Mouse (Mus musculus): ENCODE measurements around the gene Zfp473. TPM values are rescaled to one million over a fixed set of nuclear protein-coding genes. Genes with fewer than 3 reads are reported as not detected.

Zfp473 gene
- polyA plus RNA-seq, 1 experiment from 2014 or later = 1.0 TPM

- Histone ChIP-seq H3K9me3 (ENCODE audit: control insufficient read depth, low read length) (no peaks in the 10 kb centered on the region), H3K27ac (ENCODE audit: low read depth, low read length) (no peak overlapping the region), H3K36me3 (ENCODE audit: control insufficient read depth, insufficient read depth, low read length) (no peaks in the 10 kb centered on the region), H3K4me1 (ENCODE audit: control insufficient read depth, insufficient read depth, low read length) (no peaks in the 10 kb centered on the region), H3K4me2 (ENCODE audit: low read depth, low read length) (no peak overlapping the region), H3K4me3 (ENCODE audit: low read depth, low read length) (no peak overlapping the region), H3K27me3 (ENCODE audit: control insufficient read depth, insufficient read depth, low read length) (no peaks in the 10 kb centered on the region), H3K9ac (replicated peaks; ENCODE audit: low read depth, low read length) (no peak overlapping the region)
- ATAC-seq (ENCODE audit: low read depth) = no peak
Observed at GRCm38 (mm10) chr7:44706322-44706721, 44.5 kb downstream of the Zfp473 start.

GRCm38 (mm10) chr7:44705086-44705485 lies 45.8 kb downstream of the Zfp473 start:
- Histone ChIP-seq H3K4me1 (ENCODE audit: control insufficient read depth, insufficient read depth, low read length) (no peaks in the 10 kb centered on the region), H3K4me2 (ENCODE audit: low read depth, low read length) (no peak overlapping the region), H3K27me3 (ENCODE audit: control insufficient read depth, insufficient read depth, low read length) (no peaks in the 10 kb centered on the region), H3K9ac (replicated peaks; ENCODE audit: low read depth, low read length) (no peak overlapping the region), H3K4me3 (ENCODE audit: low read depth, low read length) (no peak overlapping the region), H3K9me3 (ENCODE audit: control insufficient read depth, low read length) (no peaks in the 10 kb centered on the region), H3K27ac (ENCODE audit: low read depth, low read length) (no peak overlapping the region), H3K36me3 (ENCODE audit: control insufficient read depth, insufficient read depth, low read length) (no peaks in the 10 kb centered on the region)
- 90% methylated on average over 4 of the region's 4 CpGs for WGBS
- ATAC-seq (ENCODE audit: low read depth) = no peak

GRCm38 (mm10) chr7:44704363-44704762 lies 46.5 kb downstream of the Zfp473 start:
- no peaks in the 10 kb centered on the region for H3K9me3 ChIP-seq (ENCODE audit: control insufficient read depth, low read length)
- no peaks in the 10 kb centered on the region for H3K36me3 ChIP-seq (ENCODE audit: control insufficient read depth, insufficient read depth, low read length)
- H3K4me1 ChIP-seq (ENCODE audit: control insufficient read depth, insufficient read depth, low read length) = no peaks in the 10 kb centered on the region
- H3K9ac ChIP-seq (replicated peaks; ENCODE audit: low read depth, low read length) = no peak overlapping the region
- H3K4me2 ChIP-seq (ENCODE audit: low read depth, low read length) = no peak overlapping the region
- ATAC-seq (ENCODE audit: low read depth) = no peak
- no peaks in the 10 kb centered on the region for H3K27me3 ChIP-seq (ENCODE audit: control insufficient read depth, insufficient read depth, low read length)
- H3K27ac ChIP-seq (ENCODE audit: low read depth, low read length) = no peak overlapping the region
- no peak overlapping the region for H3K4me3 ChIP-seq (ENCODE audit: low read depth, low read length)
- WGBS = 58% methylated on average over 3 of the region's 3 CpGs

GRCm38 (mm10) chr7:44702985-44703384 lies 47.9 kb downstream of the Zfp473 start:
- Histone ChIP-seq H3K27ac (ENCODE audit: low read depth, low read length) (no peak overlapping the region), H3K36me3 (ENCODE audit: control insufficient read depth, insufficient read depth, low read length) (no peaks in the 10 kb centered on the region), H3K4me3 (ENCODE audit: low read depth, low read length) (no peak overlapping the region), H3K27me3 (ENCODE audit: control insufficient read depth, insufficient read depth, low read length) (no peaks in the 10 kb centered on the region), H3K4me2 (ENCODE audit: low read depth, low read length) (no peak overlapping the region), H3K4me1 (ENCODE audit: control insufficient read depth, insufficient read depth, low read length) (no peaks in the 10 kb centered on the region), H3K9ac (replicated peaks; ENCODE audit: low read depth, low read length) (no peak overlapping the region), H3K9me3 (ENCODE audit: control insufficient read depth, low read length) (no peaks in the 10 kb centered on the region)
- ATAC-seq (ENCODE audit: low read depth) = no peak
- 87% methylated on average over 8 of the region's 8 CpGs for WGBS

- no peaks in the 10 kb centered on the region for H3K27me3 ChIP-seq (ENCODE audit: control insufficient read depth, insufficient read depth, low read length)
- H3K4me3 ChIP-seq (ENCODE audit: low read depth, low read length) = no peak overlapping the region
- H3K9me3 ChIP-seq (ENCODE audit: control insufficient read depth, low read length) = no peaks in the 10 kb centered on the region
- no peak; the same call in 1 of the 2 replicates for ATAC-seq (ENCODE audit: low read depth)
- H3K27ac ChIP-seq (ENCODE audit: low read depth, low read length) = no peak overlapping the region
- H3K9ac ChIP-seq (replicated peaks; ENCODE audit: low read depth, low read length) = no peak overlapping the region
- no peak overlapping the region for H3K4me2 ChIP-seq (ENCODE audit: low read depth, low read length)
- WGBS = 8% methylated on average over 6 of the region's 6 CpGs
- no peaks in the 10 kb centered on the region for H3K4me1 ChIP-seq (ENCODE audit: control insufficient read depth, insufficient read depth, low read length)
- no peaks in the 10 kb centered on the region for H3K36me3 ChIP-seq (ENCODE audit: control insufficient read depth, insufficient read depth, low read length)
Observed at GRCm38 (mm10) chr7:44701921-44702320, 48.9 kb downstream of the Zfp473 start.

- no peak overlapping the region for H3K4me3 ChIP-seq (ENCODE audit: low read depth, low read length)
- WGBS = 69% methylated on average over 7 of the region's 7 CpGs
- H3K9me3 ChIP-seq (ENCODE audit: control insufficient read depth, low read length) = no peaks in the 10 kb centered on the region
- no peak overlapping the region for H3K9ac ChIP-seq (replicated peaks; ENCODE audit: low read depth, low read length)
- no peak overlapping the region for H3K4me2 ChIP-seq (ENCODE audit: low read depth, low read length)
- no peak for ATAC-seq (ENCODE audit: low read depth)
- no peaks in the 10 kb centered on the region for H3K27me3 ChIP-seq (ENCODE audit: control insufficient read depth, insufficient read depth, low read length)
- H3K27ac ChIP-seq (ENCODE audit: low read depth, low read length) = no peak overlapping the region
- no peaks in the 10 kb centered on the region for H3K36me3 ChIP-seq (ENCODE audit: control insufficient read depth, insufficient read depth, low read length)
- no peaks in the 10 kb centered on the region for H3K4me1 ChIP-seq (ENCODE audit: control insufficient read depth, insufficient read depth, low read length)
Observed at GRCm38 (mm10) chr7:44697980-44698379, 52.9 kb downstream of the Zfp473 start.

GRCm38 (mm10) chr7:44697191-44697710 lies 53.6 kb downstream of the Zfp473 start:
- no peak overlapping the region for H3K4me3 ChIP-seq (ENCODE audit: low read depth, low read length)
- ATAC-seq (ENCODE audit: low read depth) = no peak; the same call in 1 of the 2 replicates
- H3K4me1 ChIP-seq (ENCODE audit: control insufficient read depth, insufficient read depth, low read length) = no peaks in the 10 kb centered on the region
- 16% methylated on average over 20 of the region's 20 CpGs for WGBS
- no peak overlapping the region for H3K9ac ChIP-seq (replicated peaks; ENCODE audit: low read depth, low read length)
- H3K27ac ChIP-seq (ENCODE audit: low read depth, low read length) = no peak overlapping the region
- no peaks in the 10 kb centered on the region for H3K27me3 ChIP-seq (ENCODE audit: control insufficient read depth, insufficient read depth, low read length)
- no peak overlapping the region for H3K4me2 ChIP-seq (ENCODE audit: low read depth, low read length)
- no peaks in the 10 kb centered on the region for H3K9me3 ChIP-seq (ENCODE audit: control insufficient read depth, low read length)
- no peaks in the 10 kb centered on the region for H3K36me3 ChIP-seq (ENCODE audit: control insufficient read depth, insufficient read depth, low read length)

- H3K36me3 ChIP-seq (ENCODE audit: control insufficient read depth, insufficient read depth, low read length) = no peaks in the 10 kb centered on the region
- H3K9me3 ChIP-seq (ENCODE audit: control insufficient read depth, low read length) = no peaks in the 10 kb centered on the region
- H3K9ac ChIP-seq (replicated peaks; ENCODE audit: low read depth, low read length) = no peak overlapping the region
- no peak for ATAC-seq (ENCODE audit: low read depth)
- H3K27ac ChIP-seq (ENCODE audit: low read depth, low read length) = no peak overlapping the region
- H3K27me3 ChIP-seq (ENCODE audit: control insufficient read depth, insufficient read depth, low read length) = no peaks in the 10 kb centered on the region
- 95% methylated on average over 4 of the region's 4 CpGs for WGBS
- no peak overlapping the region for H3K4me3 ChIP-seq (ENCODE audit: low read depth, low read length)
- no peaks in the 10 kb centered on the region for H3K4me1 ChIP-seq (ENCODE audit: control insufficient read depth, insufficient read depth, low read length)
- H3K4me2 ChIP-seq (ENCODE audit: low read depth, low read length) = no peak overlapping the region
Observed at GRCm38 (mm10) chr7:44695223-44695622, 55.6 kb downstream of the Zfp473 start.

- Histone ChIP-seq H3K4me1 (ENCODE audit: control insufficient read depth, insufficient read depth, low read length) (no peaks in the 10 kb centered on the region), H3K36me3 (ENCODE audit: control insufficient read depth, insufficient read depth, low read length) (no peaks in the 10 kb centered on the region), H3K4me2 (ENCODE audit: low read depth, low read length) (no peak overlapping the region), H3K9ac (replicated peaks; ENCODE audit: low read depth, low read length) (no peak overlapping the region), H3K4me3 (ENCODE audit: low read depth, low read length) (no peak overlapping the region), H3K27ac (ENCODE audit: low read depth, low read length) (no peak overlapping the region), H3K27me3 (ENCODE audit: control insufficient read depth, insufficient read depth, low read length) (no peaks in the 10 kb centered on the region), H3K9me3 (ENCODE audit: control insufficient read depth, low read length) (no peaks in the 10 kb centered on the region)
- ATAC-seq (ENCODE audit: low read depth) = no peak
- 78% methylated on average over 10 of the region's 10 CpGs for WGBS
Observed at GRCm38 (mm10) chr7:44693427-44694175, 57.2 kb downstream of the Zfp473 start.
